Mouse (Mus musculus): Measurements from ENCODE around the gene Cntnap2.

Cntnap2 gene

GRCm38 (mm10) chr6:45327952-45328485 is 268.9 kb downstream of the Cntnap2 start:
- DNase-seq (ENCODE audit: low spot score in 2 of 2): no peak

DNA sequence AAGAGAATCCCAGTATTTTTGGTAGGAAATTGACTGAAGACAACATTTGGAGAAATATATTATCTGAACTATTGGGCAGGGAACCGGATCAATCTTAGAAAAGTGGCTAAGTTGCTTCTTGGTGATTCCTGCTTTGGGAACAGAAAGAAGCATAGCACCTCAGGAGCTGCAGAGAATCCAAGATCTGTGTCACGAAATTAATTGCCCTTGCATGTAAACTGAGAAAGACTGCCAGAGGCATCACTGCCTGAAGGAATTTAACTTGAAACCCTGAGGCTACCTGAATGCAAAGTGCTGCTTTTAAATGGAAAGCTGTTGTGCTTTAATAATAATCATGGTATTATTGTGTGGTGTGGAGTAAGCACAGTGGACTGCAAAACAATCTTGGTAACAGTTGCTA is 286.2 kb downstream of the Cntnap2 start:
- no peak for DNase-seq (ENCODE audit: low spot score in 2 of 2)

DNA sequence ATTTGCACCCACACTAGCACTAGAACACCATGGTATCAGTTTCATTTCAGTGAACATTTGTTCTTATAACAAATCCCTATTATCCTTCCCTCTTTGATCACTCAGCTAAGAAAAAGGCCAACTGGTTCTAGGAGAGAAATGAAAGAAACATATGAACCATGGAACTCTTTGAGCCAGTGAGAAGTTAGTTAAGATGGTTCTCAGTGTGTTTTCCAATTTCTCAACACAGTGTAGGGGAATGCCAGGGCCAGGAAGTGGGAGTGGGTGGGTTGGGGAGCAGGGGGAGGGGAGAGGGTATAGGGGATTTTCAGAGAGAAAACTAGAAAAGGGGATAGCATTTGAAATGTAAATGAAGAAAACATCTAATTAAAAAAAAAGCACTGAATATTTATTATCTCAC is 286.8 kb downstream of the Cntnap2 start:
- no peak for DNase-seq (ENCODE audit: low spot score in 2 of 2)

DNA sequence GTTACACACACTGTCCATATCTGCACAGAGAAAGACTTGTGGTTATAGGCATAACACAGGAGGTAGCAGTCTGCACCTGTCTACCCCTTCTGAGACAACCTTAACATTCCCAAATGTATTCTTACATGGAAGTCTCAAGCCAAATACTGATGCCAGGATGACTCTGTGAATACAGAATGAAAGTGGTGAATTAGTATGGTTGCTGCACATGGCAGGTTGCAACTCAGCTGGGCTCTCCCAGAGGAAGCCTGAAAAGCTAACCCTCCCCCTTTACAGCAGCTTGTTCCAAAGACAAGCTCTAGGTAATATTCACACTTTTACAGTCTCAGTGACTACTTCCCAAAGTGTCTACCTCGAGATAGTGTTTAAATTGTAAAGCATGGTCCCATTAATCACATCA is 307.3 kb downstream of the Cntnap2 start:
- no peak for DNase-seq (ENCODE audit: low spot score in 2 of 2)

DNA sequence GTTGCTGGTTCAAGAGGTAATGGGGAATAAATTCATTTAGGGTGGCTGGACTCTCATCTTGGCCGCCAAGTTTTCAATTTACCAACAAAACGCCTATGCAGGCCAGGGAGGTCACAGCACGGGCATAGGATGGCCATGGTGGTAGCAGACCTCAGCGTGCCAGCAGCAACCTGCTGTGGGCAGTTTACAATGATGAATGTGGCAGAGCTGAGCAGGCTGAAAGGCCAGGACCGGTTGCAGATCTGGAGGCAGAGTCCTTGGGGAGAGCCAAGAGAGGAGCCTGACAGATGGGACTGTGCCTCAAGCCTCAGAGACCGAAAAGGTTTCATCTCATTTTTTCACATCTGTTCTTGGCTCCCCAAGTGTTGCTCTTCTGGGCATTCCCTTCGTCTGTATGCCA is 322.0 kb downstream of the Cntnap2 start:
- no peak for DNase-seq (ENCODE audit: low spot score in 2 of 2)

- DNase-seq (ENCODE audit: low spot score in 2 of 2): no peak
These were observed 329.9 kb downstream of the Cntnap2 start for GRCm38 (mm10) chr6:45389034-45389433.

DNA sequence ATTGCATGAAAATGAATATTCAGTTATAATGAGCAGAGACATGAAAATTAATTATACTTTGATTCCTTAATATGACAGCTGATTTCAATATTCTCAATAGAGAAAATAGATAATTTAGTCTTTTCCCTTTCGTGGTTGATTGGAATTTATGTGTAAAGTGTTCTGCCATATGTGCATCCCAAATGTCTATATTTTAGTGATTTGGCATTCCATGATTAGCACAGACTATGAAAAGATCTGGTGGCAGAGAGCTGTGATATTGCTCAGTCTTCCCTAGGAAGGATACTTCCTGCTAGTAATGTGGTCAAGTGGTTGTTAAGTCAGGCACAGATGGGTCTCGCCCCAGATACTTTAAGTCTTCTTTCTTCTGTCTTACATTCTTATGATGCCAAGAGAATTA is 354.5 kb downstream of the Cntnap2 start:
- DNase-seq (ENCODE audit: low spot score in 2 of 2): no peak

DNA sequence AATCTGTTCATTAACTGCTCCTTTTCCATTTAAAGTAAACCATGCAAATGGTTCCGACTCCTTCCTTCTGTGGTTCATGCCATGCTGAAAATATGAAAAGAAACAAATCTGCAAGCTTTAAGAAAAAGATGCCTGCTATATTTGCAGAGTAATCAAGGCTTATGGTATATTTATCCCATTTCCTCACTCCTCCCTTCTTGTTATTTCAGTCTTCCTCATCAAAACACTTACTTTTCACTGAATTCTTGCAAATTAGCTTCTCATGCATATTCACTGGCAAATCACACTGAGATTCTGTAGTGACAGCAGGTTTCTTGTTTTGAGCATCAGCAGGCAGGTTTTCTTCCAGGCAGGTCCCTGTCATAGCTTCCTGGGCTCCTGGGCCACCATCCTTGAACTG is 396.3 kb downstream of the Cntnap2 start:
- no peak for DNase-seq (ENCODE audit: low spot score in 2 of 2)

- no peak for DNase-seq (ENCODE audit: low spot score in 2 of 2)
These were observed 459.1 kb downstream of the Cntnap2 start for GRCm38 (mm10) chr6:45518221-45518620.

DNA sequence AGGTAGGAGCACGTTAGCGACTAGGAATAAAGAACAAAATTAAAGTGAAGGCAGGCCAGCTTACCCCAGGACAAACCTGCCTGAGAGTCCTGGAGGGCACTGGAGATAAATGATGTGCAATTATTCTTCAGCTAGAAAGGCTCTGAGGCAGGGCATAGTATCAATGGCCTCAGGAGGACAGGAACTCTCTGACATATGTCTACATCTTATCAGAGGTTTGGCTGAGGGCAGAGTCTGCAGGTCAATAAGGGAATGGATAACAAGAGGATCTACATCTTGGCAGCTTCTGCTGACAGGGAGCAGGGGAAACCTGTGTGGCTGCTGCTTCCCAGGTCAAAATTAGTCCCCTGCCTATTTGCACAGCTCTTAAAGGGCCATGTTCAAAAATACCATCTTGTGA is 477.8 kb downstream of the Cntnap2 start:
- DNase-seq (ENCODE audit: low spot score in 2 of 2): no peak

GRCm38 (mm10) chr6:45544319-45544875 is 485.2 kb downstream of the Cntnap2 start:
- no peak for DNase-seq (ENCODE audit: low spot score in 2 of 2)

- DNase-seq (ENCODE audit: low spot score in 2 of 2): no peak
These were observed 500.6 kb downstream of the Cntnap2 start for GRCm38 (mm10) chr6:45559724-45560123.

DNA sequence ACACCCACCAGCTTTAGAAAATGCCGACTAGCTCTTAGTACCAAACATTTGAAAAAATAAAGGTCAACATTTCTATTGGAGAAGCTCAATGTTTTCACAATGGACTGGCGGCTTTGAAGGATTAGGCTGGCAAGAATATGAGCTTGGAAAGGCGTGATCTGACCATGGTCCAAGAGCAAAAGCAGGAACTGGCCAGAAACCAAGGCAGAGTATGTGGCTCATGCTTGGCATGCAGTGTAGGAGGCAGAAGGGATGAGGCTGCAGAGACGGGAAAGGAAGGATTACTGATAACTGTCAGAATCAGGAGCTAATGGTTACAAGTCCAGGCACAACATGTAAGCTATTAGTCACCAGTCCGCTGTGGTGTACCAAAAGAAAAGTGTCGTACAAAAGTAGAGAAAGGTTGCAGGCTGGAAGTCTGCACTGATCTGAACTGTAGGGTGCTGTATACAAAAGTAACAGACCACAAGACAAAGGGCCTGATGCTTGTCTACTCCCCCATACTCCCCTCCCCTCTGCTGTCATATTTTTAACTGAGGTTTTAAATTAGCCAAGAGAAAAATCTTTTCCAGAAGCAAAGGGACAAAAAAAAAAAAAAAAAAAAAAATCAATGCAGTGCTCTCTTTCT is 525.4 kb downstream of the Cntnap2 start:
- no peak for DNase-seq (ENCODE audit: low spot score in 2 of 2)

DNA sequence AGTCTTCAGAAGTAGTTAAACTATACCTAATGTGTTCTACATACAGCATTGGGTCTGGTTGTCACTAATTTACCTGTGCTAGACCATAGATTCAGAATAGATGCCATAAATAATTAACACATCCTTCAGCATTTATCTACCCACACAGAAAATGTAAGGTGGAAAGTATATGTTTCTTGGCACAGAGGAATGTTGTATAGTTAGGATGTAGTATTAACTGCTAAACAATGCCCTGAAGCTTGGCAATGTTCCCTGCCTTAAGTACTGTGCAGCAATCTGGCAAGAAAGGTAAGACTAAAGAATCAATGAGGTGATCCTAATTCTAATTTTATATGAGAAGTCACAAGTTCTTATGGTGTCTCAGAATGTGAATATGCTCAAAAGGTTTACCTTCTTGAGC is 529.9 kb downstream of the Cntnap2 start:
- DNase-seq (ENCODE audit: low spot score in 2 of 2): no peak

GRCm38 (mm10) chr6:45647017-45647416 is 587.9 kb downstream of the Cntnap2 start:
- DNase-seq (ENCODE audit: low spot score in 2 of 2): no peak

GRCm38 (mm10) chr6:45648419-45648818 is 589.3 kb downstream of the Cntnap2 start:
- DNase-seq (ENCODE audit: low spot score in 2 of 2): no peak

DNA sequence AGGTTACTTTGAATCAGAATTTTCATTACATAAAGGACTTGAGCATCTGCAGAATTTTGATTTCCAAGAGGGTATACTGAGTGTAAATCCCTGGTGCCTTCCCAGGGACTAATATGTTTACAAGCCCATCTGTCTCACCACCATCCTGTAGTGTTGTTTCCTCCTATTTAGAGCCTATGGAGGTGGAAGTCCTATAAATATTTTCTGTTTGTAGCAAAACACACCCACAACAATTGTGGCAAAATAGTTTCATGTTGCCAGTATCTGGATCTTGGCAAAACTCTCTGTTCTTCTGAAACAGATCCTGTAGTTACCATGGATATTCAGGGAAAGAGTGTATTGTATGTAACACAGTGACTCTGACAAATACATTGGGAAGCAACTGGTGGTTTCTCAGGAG is 641.1 kb downstream of the Cntnap2 start:
- no peak for DNase-seq (ENCODE audit: low spot score in 2 of 2)

- no peak for DNase-seq (ENCODE audit: low spot score in 2 of 2)
These were observed 732.5 kb downstream of the Cntnap2 start for GRCm38 (mm10) chr6:45791612-45792011.

DNA sequence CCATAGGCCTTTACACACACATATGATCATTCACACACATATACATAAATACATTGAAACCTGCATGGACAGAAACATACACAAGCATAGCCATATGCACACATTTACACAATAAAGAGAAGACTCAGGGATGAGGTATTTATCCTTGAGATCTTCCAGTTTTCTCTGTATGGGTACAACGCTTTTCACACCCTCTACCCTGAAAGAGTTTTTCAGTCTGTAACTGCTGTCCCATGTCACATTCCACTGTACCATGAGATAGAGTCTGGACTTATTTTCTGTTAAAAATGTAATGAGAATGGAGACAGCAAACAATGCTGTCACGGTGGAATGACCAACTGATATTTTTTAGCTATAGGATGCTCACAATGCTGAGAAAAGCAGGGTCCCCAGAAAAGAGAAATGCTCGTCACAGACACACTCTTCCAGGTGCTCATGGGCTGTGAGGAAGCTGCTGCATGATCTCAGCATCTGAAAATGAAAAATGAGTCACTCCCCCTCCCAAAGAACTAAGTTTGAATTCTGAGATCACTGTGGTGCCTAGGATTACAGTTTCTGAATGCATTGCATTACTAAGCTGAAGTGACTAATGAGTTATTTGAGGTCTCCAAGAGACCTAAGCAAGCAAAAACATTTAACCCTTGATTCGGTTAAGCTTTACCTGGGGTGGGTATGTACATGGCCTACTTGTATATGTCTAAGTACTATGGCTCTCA is 782.6 kb downstream of the Cntnap2 start:
- no peak for DNase-seq (ENCODE audit: low spot score in 2 of 2)

- no peak for DNase-seq (ENCODE audit: low spot score in 2 of 2)
These were observed 784.6 kb downstream of the Cntnap2 start for GRCm38 (mm10) chr6:45843736-45844135.

GRCm38 (mm10) chr6:45871409-45871992 is 812.3 kb downstream of the Cntnap2 start:
- DNase-seq (ENCODE audit: low spot score in 2 of 2): no peak

- DNase-seq (ENCODE audit: low spot score in 2 of 2): no peak
These were observed 826.3 kb downstream of the Cntnap2 start for GRCm38 (mm10) chr6:45885486-45885885.

DNA sequence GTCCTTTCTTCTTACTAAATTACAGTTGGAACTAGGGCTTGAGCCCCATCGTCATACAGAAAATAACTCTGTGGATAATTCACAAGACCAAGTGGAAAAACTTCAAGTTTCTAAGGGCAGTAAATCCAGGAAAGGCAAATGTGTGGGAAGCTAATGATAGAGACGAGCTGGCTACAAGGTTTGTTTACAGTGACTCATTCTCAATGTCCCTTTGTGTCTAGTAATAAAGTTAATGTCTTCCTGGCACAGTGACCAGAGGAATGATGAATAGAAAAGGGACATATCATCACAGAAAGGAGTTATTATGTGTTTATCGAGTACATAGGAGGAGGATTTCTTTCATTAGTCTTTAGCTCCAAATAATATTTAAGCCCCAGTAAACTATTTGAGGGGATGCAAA is 828.7 kb downstream of the Cntnap2 start:
- no peak for DNase-seq (ENCODE audit: low spot score in 2 of 2)
